Mouse (Mus musculus): Measurements from ENCODE around the gene Gng12.
A peak's percentile ranks its signal among the peaks of the same experiment; 100 is the strongest.
"Not testable (repeated sequence)": the region's sequence is repeated elsewhere in the genome, so short reads cannot be mapped to it uniquely, and the experiment has no call there.

Gng12 gene

GRCm38 (mm10) chr6:66955089-66955657, 59.0 kb downstream of the Gng12 start:
- no peak for DNase-seq (ENCODE audit: low spot score)

GRCm38 (mm10) chr6:66958466-66959235, 62.5 kb downstream of the Gng12 start:
- no peak for DNase-seq (ENCODE audit: low spot score)

GRCm38 (mm10) chr6:66962582-66963043, 66.4 kb downstream of the Gng12 start:
- peak; percentile 19 for DNase-seq (ENCODE audit: low spot score)

GRCm38 (mm10) chr6:66963068-66963467, 66.9 kb downstream of the Gng12 start:
- no peak for DNase-seq (ENCODE audit: low spot score)

- not testable (repeated sequence) for DNase-seq (ENCODE audit: low spot score)
Observed at GRCm38 (mm10) chr6:66963651-66964050, 67.5 kb downstream of the Gng12 start.

- peak; percentile 11 for DNase-seq (ENCODE audit: low spot score)
Observed at GRCm38 (mm10) chr6:66964222-66964621, 68.0 kb downstream of the Gng12 start.

GRCm38 (mm10) chr6:66965203-66965602, 69.0 kb downstream of the Gng12 start:
- no peak for DNase-seq (ENCODE audit: low spot score)

GRCm38 (mm10) chr6:66967788-66968187, 71.6 kb downstream of the Gng12 start:
- DNase-seq (ENCODE audit: low spot score): no peak

GRCm38 (mm10) chr6:66969446-66969845, 73.2 kb downstream of the Gng12 start:
- no peak for DNase-seq (ENCODE audit: low spot score)

- DNase-seq (ENCODE audit: low spot score): no peak
Observed at GRCm38 (mm10) chr6:66972300-66972699, 76.1 kb downstream of the Gng12 start.

- DNase-seq (ENCODE audit: low spot score): no peak
Observed at GRCm38 (mm10) chr6:66973180-66973579, 77.0 kb downstream of the Gng12 start.

- no peak for DNase-seq (ENCODE audit: low spot score)
Observed at GRCm38 (mm10) chr6:66975522-66975921, 79.3 kb downstream of the Gng12 start.

GRCm38 (mm10) chr6:66979197-66979596, 83.0 kb downstream of the Gng12 start:
- DNase-seq (ENCODE audit: low spot score): no peak

GRCm38 (mm10) chr6:66980040-66980439, 83.8 kb downstream of the Gng12 start:
- no peak for DNase-seq (ENCODE audit: low spot score)

- DNase-seq (ENCODE audit: low spot score): no peak
Observed at GRCm38 (mm10) chr6:66981366-66981765, 85.2 kb downstream of the Gng12 start.

GRCm38 (mm10) chr6:66981864-66982263, 85.7 kb downstream of the Gng12 start:
- DNase-seq (ENCODE audit: low spot score): peak; percentile 16

- DNase-seq (ENCODE audit: low spot score): no peak
Observed at GRCm38 (mm10) chr6:66984079-66984478, 87.9 kb downstream of the Gng12 start.

GRCm38 (mm10) chr6:66984672-66985071, 88.5 kb downstream of the Gng12 start:
- no peak for DNase-seq (ENCODE audit: low spot score)

GRCm38 (mm10) chr6:66985500-66985899, 89.3 kb downstream of the Gng12 start:
- DNase-seq (ENCODE audit: low spot score): no peak

GRCm38 (mm10) chr6:66986063-66986462, 89.9 kb downstream of the Gng12 start:
- no peak for DNase-seq (ENCODE audit: low spot score)

GRCm38 (mm10) chr6:66987643-66988042, 91.4 kb downstream of the Gng12 start:
- DNase-seq (ENCODE audit: low spot score): no peak

GRCm38 (mm10) chr6:66988363-66988762, 92.2 kb downstream of the Gng12 start:
- no peak for DNase-seq (ENCODE audit: low spot score)

- no peak for DNase-seq (ENCODE audit: low spot score)
Observed at GRCm38 (mm10) chr6:66989037-66989436, 92.8 kb downstream of the Gng12 start.

GRCm38 (mm10) chr6:66989518-66989917, 93.3 kb downstream of the Gng12 start:
- DNase-seq (ENCODE audit: low spot score): no peak

Measured in ovary, postnatal 36 days (tissue).